Mouse (Mus musculus): ENCODE measurements at regions not wholly inside any gene's neighbourhood (a gene's known extent, or its start where the extent isn't known, plus 50 kb on each side); places are given as distances from the start of the nearest gene placed in this dataset.

GRCm38 (mm10) chr7:115131970-115132551 lies 388.6 kb downstream of the Insc start:
- TF ChIP-seq CTCF (IDR thresholded peaks at IDR 0.05; ENCODE audit: borderline replicate concordance, extremely low read depth, insufficient read depth, insufficient read length), result no peak
- no peak for TF ChIP-seq POLR2A (IDR thresholded peaks at IDR 0.05; ENCODE audit: borderline replicate concordance, extremely low read depth, insufficient read depth, insufficient read length, poor library complexity, severe bottlenecking)

All from brain, embryonic 14.5 days (tissue).